Mouse (Mus musculus): ENCODE results near the gene Fam166a. TPM values are rescaled to one million over a fixed set of nuclear protein-coding genes. Genes with fewer than 3 reads are reported as not detected.

Fam166a gene
- total RNA-seq, 2 experiments from 2014 or later = not detected

GRCm38 (mm10) chr2:25221331-25221772, 2.8 kb downstream of the Fam166a start:
- DNase-seq (ENCODE audit: low spot score in 2 of 2) = no peak

- DNase-seq (ENCODE audit: low spot score in 2 of 2) = peak in 1 of 2 experiments; percentile 58
Observed at GRCm38 (mm10) chr2:25223681-25224491, 5.3 kb downstream of the Fam166a start.

- no peak for DNase-seq (ENCODE audit: low spot score in 2 of 2)
Observed at GRCm38 (mm10) chr2:25224492-25224765, 5.9 kb downstream of the Fam166a start, which contains the start of gene Tubb4b. TSS of gene Tubb4b (minus strand) at chr2:25224702.

- DNase-seq (ENCODE audit: low spot score in 2 of 2) = peak; percentile 97
Observed at GRCm38 (mm10) chr2:25224766-25225752, 6.5 kb downstream of the Fam166a start.

GRCm38 (mm10) chr2:25225811-25226379, 7.3 kb downstream of the Fam166a start:
- DNase-seq (ENCODE audit: low spot score in 2 of 2) = no peak

GRCm38 (mm10) chr2:25226864-25227263, 8.3 kb downstream of the Fam166a start:
- DNase-seq (ENCODE audit: low spot score in 2 of 2) = peak; percentile 58 to 67

GRCm38 (mm10) chr2:25227406-25227805, 8.9 kb downstream of the Fam166a start:
- no peak for DNase-seq (ENCODE audit: low spot score in 2 of 2)

- peak; percentile 79 to 86 for DNase-seq (ENCODE audit: low spot score in 2 of 2)
Observed at GRCm38 (mm10) chr2:25228431-25228889, 9.9 kb downstream of the Fam166a start.

- no peak for DNase-seq (ENCODE audit: low spot score in 2 of 2)
Observed at GRCm38 (mm10) chr2:25228995-25229530, 10.5 kb downstream of the Fam166a start.

GRCm38 (mm10) chr2:25229582-25229981, 11.0 kb downstream of the Fam166a start:
- DNase-seq (ENCODE audit: low spot score in 2 of 2) = no peak

GRCm38 (mm10) chr2:25230581-25230980, 12.0 kb downstream of the Fam166a start:
- no peak for DNase-seq (ENCODE audit: low spot score in 2 of 2)

- DNase-seq (ENCODE audit: low spot score in 2 of 2) = no peak
Observed at GRCm38 (mm10) chr2:25231038-25231437, 12.5 kb downstream of the Fam166a start.

- DNase-seq (ENCODE audit: low spot score in 2 of 2) = no peak
Observed at GRCm38 (mm10) chr2:25233421-25233820, 14.9 kb downstream of the Fam166a start.

GRCm38 (mm10) chr2:25234050-25234449, 15.5 kb downstream of the Fam166a start, which contains the start of gene Slc34a3:
TSS of gene Slc34a3 (minus strand) at chr2:25234364.
- DNase-seq (ENCODE audit: low spot score in 2 of 2) = no peak

GRCm38 (mm10) chr2:25234551-25235220, 16.1 kb downstream of the Fam166a start:
- DNase-seq (ENCODE audit: low spot score in 2 of 2) = no peak

GRCm38 (mm10) chr2:25236614-25237013, 18.1 kb downstream of the Fam166a start, which contains the start of gene Rnf224:
TSS of gene Rnf224 (minus strand) at chr2:25236787.
- no peak for DNase-seq (ENCODE audit: low spot score in 2 of 2)

GRCm38 (mm10) chr2:25237522-25237921, 19.0 kb downstream of the Fam166a start:
- no peak for DNase-seq (ENCODE audit: low spot score in 2 of 2)

GRCm38 (mm10) chr2:25238106-25238505, 19.6 kb downstream of the Fam166a start:
- DNase-seq (ENCODE audit: low spot score in 2 of 2) = no peak

- DNase-seq (ENCODE audit: low spot score in 2 of 2) = no peak
Observed at GRCm38 (mm10) chr2:25239766-25240165, 21.2 kb downstream of the Fam166a start.

- DNase-seq (ENCODE audit: low spot score in 2 of 2) = no peak
Observed at GRCm38 (mm10) chr2:25240310-25240709, 21.8 kb downstream of the Fam166a start.

Measured in layer of hippocampus, postnatal 10 days (tissue).